Mouse (Mus musculus) bone marrow, adult 2 months (tissue): ENCODE measurements around the gene Trmt1.

Experiments used
- CTCF ChIP-seq: fragments of 200-500 bp; IDR thresholded peaks from 2 replicates; pipeline ENCODE4 v1.5.1; 2011; ENCODE audit warnings: low read length, control low read depth; ENCODE audit not compliant: control insufficient read depth, insufficient read depth
- POLR2A ChIP-seq: fragments of 200-500 bp; IDR thresholded peaks from 2 replicates; pipeline ENCODE4 v1.6.1; 2011; ENCODE audit warnings: low read depth, mild to moderate bottlenecking, control low read depth, low read length, borderline replicate concordance; ENCODE audit not compliant: control insufficient read depth

GRCm38 (mm10) chr8:84695140-84695539, 9.0 kb downstream of the Trmt1 start:
- TF ChIP-seq CTCF = no peak
- no peak for TF ChIP-seq POLR2A
